Mouse (Mus musculus): ENCODE results near the gene Rapgef4. TPM values are rescaled to one million over a fixed set of nuclear protein-coding genes. Genes with fewer than 3 reads are reported as not detected.

Gene Rapgef4
- polyA plus RNA-seq, 1 experiment = not detected

DNA sequence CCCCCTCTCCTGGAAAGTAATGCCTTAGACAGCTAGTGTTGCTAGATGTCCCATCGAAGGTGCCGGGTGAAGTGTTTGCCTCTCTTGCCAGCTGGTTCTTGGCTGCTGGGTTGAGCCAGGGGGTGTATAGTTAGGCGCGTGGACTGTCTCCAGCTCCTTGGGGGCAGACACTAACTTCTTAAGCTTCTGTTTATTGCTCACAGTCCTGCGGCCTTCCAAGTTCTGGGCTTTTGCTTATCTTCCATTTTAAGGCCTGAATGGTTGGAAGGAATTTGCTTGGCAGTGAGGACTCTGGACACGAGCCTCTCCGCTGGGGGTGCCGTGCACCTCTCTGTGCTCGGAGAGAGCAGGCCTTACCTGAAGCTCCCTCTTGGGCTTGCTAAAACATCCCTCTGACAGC is 249.5 kb downstream of the Rapgef4 start:
- 63% methylated on average over 9 of the region's 9 CpGs for WGBS
- TF ChIP-seq CTCF (IDR thresholded peaks at IDR 0.05; ENCODE audit: insufficient read depth, low read depth, low read length) = no peak
- TF ChIP-seq POLR2A (IDR thresholded peaks at IDR 0.05; ENCODE audit: insufficient read depth, low read depth, low read length) = no peak
- Histone ChIP-seq H3K27ac (ENCODE audit: insufficient read depth, low read depth, low read length) (no peak overlapping the region), H3K4me3 (ENCODE audit: insufficient read depth, low read depth, low read length) (no peak overlapping the region), H3K4me1 (ENCODE audit: control insufficient read depth, insufficient read depth, low read length) (peaks cover 6% of the 10 kb centered on the region)

DNA sequence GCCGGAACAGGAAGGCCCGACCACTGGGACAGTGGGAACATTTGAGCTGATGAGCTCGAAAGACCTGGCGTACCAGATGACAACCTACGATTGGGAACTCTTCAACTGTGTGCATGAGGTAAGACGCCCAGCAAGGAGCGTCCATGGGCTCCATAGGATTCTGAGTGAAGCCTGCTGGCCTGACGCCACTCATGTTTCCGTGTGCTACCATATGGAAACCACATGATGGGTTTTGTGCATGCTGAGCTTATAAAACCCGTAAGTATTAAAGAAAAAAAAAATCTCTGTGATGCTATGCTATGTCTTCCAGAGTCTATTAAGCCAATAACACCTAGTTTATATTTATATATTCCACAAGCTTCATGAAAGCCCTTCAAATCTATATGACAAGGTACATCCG is 253.0 kb downstream of the Rapgef4 start:
- WGBS = 91% methylated on average over 11 of the region's 11 CpGs
- Histone ChIP-seq H3K4me3 (ENCODE audit: insufficient read depth, low read depth, low read length) (no peak overlapping the region), H3K27ac (ENCODE audit: insufficient read depth, low read depth, low read length) (no peak overlapping the region), H3K4me1 (ENCODE audit: control insufficient read depth, insufficient read depth, low read length) (peaks cover 14% of the 10 kb centered on the region)
- no peak for TF ChIP-seq POLR2A (IDR thresholded peaks at IDR 0.05; ENCODE audit: insufficient read depth, low read depth, low read length)
- TF ChIP-seq CTCF (IDR thresholded peaks at IDR 0.05; ENCODE audit: insufficient read depth, low read depth, low read length) = no peak

DNA sequence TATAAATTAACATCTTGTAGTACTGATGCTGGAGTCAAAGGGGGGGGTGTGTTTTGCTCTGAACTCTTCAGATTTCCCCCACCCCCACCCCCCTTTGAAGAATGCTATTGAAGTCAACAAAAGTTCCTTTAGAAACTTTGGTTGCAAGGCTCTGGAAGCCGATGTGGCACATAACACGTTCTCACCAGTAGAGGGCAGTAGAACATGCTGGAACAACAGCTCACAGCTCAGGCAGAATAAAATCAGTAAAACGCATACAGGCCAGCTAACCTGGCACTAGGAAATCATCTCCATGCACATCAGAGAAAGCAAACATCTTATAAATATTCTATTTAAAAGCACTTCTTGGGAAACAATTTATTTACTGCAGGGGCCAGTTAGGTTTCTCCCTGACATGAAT is 253.9 kb downstream of the Rapgef4 start:
- WGBS = 1% methylated on average over 3 of the region's 3 CpGs
- no peak for TF ChIP-seq POLR2A (IDR thresholded peaks at IDR 0.05; ENCODE audit: insufficient read depth, low read depth, low read length)
- TF ChIP-seq CTCF (IDR thresholded peaks at IDR 0.05; ENCODE audit: insufficient read depth, low read depth, low read length) = no peak
- H3K27ac ChIP-seq (ENCODE audit: insufficient read depth, low read depth, low read length) = peak overlapping the region; percentile 77; the same call in 1 of the 2 replicates
- peaks cover 20% of the 10 kb centered on the region for H3K4me1 ChIP-seq (ENCODE audit: control insufficient read depth, insufficient read depth, low read length)
- no peak overlapping the region for H3K4me3 ChIP-seq (ENCODE audit: insufficient read depth, low read depth, low read length)

DNA sequence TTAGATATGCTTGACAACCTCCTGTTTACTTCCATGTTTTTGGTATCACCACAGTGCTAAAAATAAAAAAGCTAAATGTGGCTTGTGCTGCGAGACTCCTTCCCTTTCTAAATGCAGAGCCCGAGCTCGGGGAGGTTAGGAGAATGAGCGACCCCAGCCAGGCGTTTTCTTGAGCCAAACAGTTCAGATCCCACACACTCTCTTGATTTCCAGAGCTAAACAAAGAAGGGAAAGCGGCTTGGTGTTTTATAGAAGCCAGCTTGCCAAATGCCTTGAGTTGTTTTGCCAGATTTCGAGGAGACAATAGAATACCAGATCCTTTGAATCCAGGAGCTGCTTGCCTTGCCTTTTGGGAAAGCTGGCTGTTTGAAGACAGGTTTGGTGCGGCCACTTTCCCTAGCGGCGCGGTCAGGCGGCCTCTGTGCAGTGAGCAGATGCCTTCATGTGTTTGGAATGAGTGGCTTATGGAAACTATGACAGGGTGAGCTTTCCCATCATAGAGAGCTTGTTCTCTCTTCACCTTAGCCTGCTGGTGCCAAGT is 254.4 kb downstream of the Rapgef4 start:
- 15% methylated on average over 12 of the region's 12 CpGs for WGBS
- H3K4me3 ChIP-seq (ENCODE audit: insufficient read depth, low read depth, low read length) = no peak overlapping the region
- H3K4me1 ChIP-seq (ENCODE audit: control insufficient read depth, insufficient read depth, low read length) = peaks cover 25% of the 10 kb centered on the region
- TF ChIP-seq CTCF (IDR thresholded peaks at IDR 0.05; ENCODE audit: insufficient read depth, low read depth, low read length) (no peak), POLR2A (IDR thresholded peaks at IDR 0.05; ENCODE audit: insufficient read depth, low read depth, low read length) (no peak)
- H3K27ac ChIP-seq (ENCODE audit: insufficient read depth, low read depth, low read length) = peak overlapping the region; percentile 77

DNA sequence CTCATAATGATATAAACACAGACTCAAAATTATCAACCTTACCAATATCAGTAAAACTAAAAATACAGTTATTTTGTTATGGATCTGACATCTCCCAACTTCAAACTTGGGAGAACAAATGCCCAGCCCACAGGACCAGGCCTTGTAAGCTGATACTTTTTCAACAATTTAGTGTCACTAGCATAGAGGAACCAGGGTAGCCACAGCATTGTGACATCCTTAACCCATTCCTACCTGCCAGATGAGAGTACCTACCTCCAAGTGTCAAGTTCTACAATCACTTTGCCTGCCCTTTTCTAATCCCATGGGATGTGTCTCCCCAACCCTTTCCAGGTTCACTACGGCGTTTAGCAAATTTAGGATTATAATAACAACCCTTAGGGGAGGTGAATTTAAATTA is 257.4 kb downstream of the Rapgef4 start:
- H3K4me1 ChIP-seq (ENCODE audit: control insufficient read depth, insufficient read depth, low read length) = peaks cover 32% of the 10 kb centered on the region
- H3K27ac ChIP-seq (ENCODE audit: insufficient read depth, low read depth, low read length) = no peak overlapping the region
- 41% methylated on average over 2 of the region's 2 CpGs for WGBS
- H3K4me3 ChIP-seq (ENCODE audit: insufficient read depth, low read depth, low read length) = no peak overlapping the region
- no peak for TF ChIP-seq CTCF (IDR thresholded peaks at IDR 0.05; ENCODE audit: insufficient read depth, low read depth, low read length)
- TF ChIP-seq POLR2A (IDR thresholded peaks at IDR 0.05; ENCODE audit: insufficient read depth, low read depth, low read length) = no peak

DNA sequence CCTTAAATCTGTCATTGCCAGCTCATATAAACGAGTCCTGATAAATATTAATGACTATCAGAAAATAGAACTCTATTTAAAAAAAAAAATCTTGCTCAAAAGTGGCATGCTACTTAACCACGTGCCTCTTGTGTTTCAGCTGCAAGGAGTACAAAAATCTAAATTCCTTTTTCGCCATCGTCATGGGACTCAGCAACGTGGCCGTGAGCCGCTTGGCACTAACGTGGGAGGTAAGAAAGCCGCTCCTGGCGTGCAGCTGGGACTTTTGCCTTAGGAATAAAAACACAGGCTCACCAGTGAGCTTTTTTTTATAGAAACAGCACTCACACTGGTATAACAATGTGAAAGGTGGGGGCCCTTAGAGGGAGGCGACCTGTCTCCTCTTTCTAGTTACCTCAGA is 257.9 kb downstream of the Rapgef4 start:
- no peak for TF ChIP-seq CTCF (IDR thresholded peaks at IDR 0.05; ENCODE audit: insufficient read depth, low read depth, low read length)
- no peak for TF ChIP-seq POLR2A (IDR thresholded peaks at IDR 0.05; ENCODE audit: insufficient read depth, low read depth, low read length)
- peaks cover 32% of the 10 kb centered on the region for H3K4me1 ChIP-seq (ENCODE audit: control insufficient read depth, insufficient read depth, low read length)
- H3K27ac ChIP-seq (ENCODE audit: insufficient read depth, low read depth, low read length) = peak overlapping the region; percentile 32; the same call in 1 of the 2 replicates
- 40% methylated on average over 11 of the region's 11 CpGs for WGBS
- H3K4me3 ChIP-seq (ENCODE audit: insufficient read depth, low read depth, low read length) = no peak overlapping the region

DNA sequence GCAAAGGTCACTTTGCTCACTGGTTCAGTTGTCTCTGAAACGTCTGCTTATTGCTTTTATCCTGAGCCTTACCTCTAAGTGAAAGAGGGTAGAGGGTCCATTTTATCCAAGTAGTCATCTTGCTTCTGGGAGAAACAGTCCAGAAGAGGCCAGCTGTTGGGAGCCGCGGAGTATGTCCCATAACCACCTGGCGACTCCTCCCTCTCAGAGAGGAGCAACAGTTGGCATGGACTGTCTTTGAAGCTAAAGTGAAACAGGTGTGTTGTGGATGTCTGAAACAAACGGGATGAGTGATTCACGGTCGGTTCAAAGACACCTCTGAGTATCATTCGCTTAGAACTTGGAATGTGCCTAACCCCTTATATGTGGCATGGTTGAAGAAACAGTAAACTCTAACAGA is 258.4 kb downstream of the Rapgef4 start:
- 86% methylated on average over 8 of the region's 8 CpGs for WGBS
- TF ChIP-seq POLR2A (IDR thresholded peaks at IDR 0.05; ENCODE audit: insufficient read depth, low read depth, low read length) = no peak
- TF ChIP-seq CTCF (IDR thresholded peaks at IDR 0.05; ENCODE audit: insufficient read depth, low read depth, low read length) = no peak
- H3K4me1 ChIP-seq (ENCODE audit: control insufficient read depth, insufficient read depth, low read length) = peaks cover 32% of the 10 kb centered on the region
- no peak overlapping the region for H3K4me3 ChIP-seq (ENCODE audit: insufficient read depth, low read depth, low read length)
- H3K27ac ChIP-seq (ENCODE audit: insufficient read depth, low read depth, low read length) = peak overlapping the region; percentile 32

DNA sequence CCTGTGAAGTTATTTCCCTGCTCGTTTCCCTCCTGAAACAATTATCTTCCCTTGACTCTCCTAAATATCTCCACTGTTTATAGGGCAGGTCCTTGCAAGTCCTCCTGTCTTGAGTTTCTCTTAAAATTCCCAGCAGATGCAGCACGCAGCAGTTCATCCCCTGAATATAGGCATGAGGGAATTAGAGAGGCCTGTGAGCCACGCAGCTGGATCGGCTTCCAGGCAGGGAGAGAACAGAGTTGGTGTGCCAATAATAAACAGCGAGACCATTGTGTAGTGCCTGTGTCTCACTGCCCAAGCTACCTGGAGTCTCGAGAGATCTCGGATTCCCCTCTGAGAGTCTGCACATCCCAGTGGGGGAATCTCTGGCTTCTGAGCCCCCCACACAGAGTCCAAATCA is 259.0 kb downstream of the Rapgef4 start:
- Histone ChIP-seq H3K27ac (ENCODE audit: insufficient read depth, low read depth, low read length) (peak overlapping the region; percentile 32; the same call in 1 of the 2 replicates), H3K4me1 (ENCODE audit: control insufficient read depth, insufficient read depth, low read length) (peaks cover 32% of the 10 kb centered on the region), H3K4me3 (ENCODE audit: insufficient read depth, low read depth, low read length) (no peak overlapping the region)
- WGBS = 32% methylated on average over 7 of the region's 7 CpGs
- TF ChIP-seq CTCF (IDR thresholded peaks at IDR 0.05; ENCODE audit: insufficient read depth, low read depth, low read length) (no peak), POLR2A (IDR thresholded peaks at IDR 0.05; ENCODE audit: insufficient read depth, low read depth, low read length) (no peak)

DNA sequence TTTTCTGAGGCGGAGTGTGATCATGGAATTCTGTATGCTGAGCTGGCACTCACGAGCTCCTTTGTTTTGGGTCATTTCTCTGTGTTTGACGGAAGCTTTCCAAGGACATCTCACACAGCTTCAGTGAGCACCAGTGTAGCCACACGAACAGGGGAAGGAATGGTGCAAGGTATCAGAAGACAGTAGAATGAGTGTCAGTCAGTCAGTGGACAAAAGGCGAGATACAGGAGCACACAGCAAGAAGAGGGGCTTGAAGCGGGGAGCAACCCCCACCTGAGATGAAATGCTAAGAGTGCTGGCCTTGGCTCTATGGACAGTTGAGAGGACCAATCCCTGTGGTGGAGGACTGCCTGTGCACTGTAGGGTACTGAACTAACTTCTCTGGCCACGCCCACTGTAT is 259.7 kb downstream of the Rapgef4 start:
- H3K4me3 ChIP-seq (ENCODE audit: insufficient read depth, low read depth, low read length) = no peak overlapping the region
- H3K27ac ChIP-seq (ENCODE audit: insufficient read depth, low read depth, low read length) = no peak overlapping the region
- H3K4me1 ChIP-seq (ENCODE audit: control insufficient read depth, insufficient read depth, low read length) = peaks cover 27% of the 10 kb centered on the region
- 86% methylated on average over 7 of the region's 7 CpGs for WGBS
- no peak for TF ChIP-seq CTCF (IDR thresholded peaks at IDR 0.05; ENCODE audit: insufficient read depth, low read depth, low read length)
- no peak for TF ChIP-seq POLR2A (IDR thresholded peaks at IDR 0.05; ENCODE audit: insufficient read depth, low read depth, low read length)

Measured in olfactory bulb, adult 2 months (tissue).